ENCODE assay signal across 1 mouse cellular context in the genomic region with DNA sequence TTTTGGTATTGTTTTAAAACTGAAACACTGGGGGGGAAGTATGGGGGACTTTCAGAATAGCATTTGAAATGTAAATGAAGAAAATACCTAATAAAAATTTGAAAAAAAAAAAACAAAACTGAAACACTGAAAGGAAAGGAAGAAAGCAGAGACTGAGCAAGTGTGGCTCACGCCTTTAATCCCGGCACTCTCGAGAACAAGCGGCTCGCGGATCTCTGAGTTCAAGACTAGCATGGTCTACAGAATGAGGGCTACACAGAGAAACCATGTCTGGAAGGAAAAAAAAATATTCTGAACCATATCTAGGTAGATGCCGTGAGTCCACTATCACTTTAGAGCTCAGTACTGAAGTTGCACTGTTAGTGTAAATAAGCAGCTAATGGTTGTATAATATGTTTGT.
TF ChIP-seq lines count a peak whose summit lies in the region.

No protein-coding gene starts in this region.

TF ChIP-seq in MEL, 35 proteins besides CTCF, POLR2A, EP300 and RAD21:
- TF ChIP-seq BHLHE40 (IDR thresholded peaks at IDR 0.05; ENCODE audit: borderline replicate concordance, low read depth, low read length) (no peak), MXI1 (IDR thresholded peaks at IDR 0.05; ENCODE audit: low read depth, low read length) (no peak), GABPA (IDR thresholded peaks at IDR 0.05; ENCODE audit: low read depth, low read length) (no peak), NELFE (IDR thresholded peaks at IDR 0.05; ENCODE audit: low read depth, low read length) (no peak), NRF1 (IDR thresholded peaks at IDR 0.05; ENCODE audit: insufficient read depth, low read depth, low read length, poor library complexity, severe bottlenecking) (no peak), MEF2A (IDR thresholded peaks at IDR 0.05; ENCODE audit: extremely low read depth, insufficient replicate concordance, low read depth, low read length, poor library complexity, severe bottlenecking) (no peak), ZNF384 (IDR thresholded peaks at IDR 0.05; ENCODE audit: low read depth, low read length) (no peak), RCOR1 (IDR thresholded peaks at IDR 0.05; ENCODE audit: low read depth, low read length) (no peak), POLR2AphosphoS5 (IDR thresholded peaks at IDR 0.05; ENCODE audit: borderline replicate concordance, low read depth, low read length) (no peak), ELF1 (IDR thresholded peaks at IDR 0.05; ENCODE audit: low read depth, low read length) (no peak), ZKSCAN1 (IDR thresholded peaks at IDR 0.05; ENCODE audit: low read depth, low read length) (no peak), MYC (IDR thresholded peaks at IDR 0.05; ENCODE audit: low read depth, low read length) (no peak), ZMIZ1 (IDR thresholded peaks at IDR 0.05; ENCODE audit: low read depth, low read length) (no peak), JUND (IDR thresholded peaks at IDR 0.05; ENCODE audit: low read depth, low read length) (no peak)
